Mouse (Mus musculus) cerebellum, adult 2 months (tissue): ENCODE results near the gene Cybrd1.

Experiments
- CTCF ChIP-seq: fragments of 200-500 bp; IDR thresholded peaks from 2 replicates; pipeline ENCODE4 v1.5.1; 2011; ENCODE audit warnings: low read depth, mild to moderate bottlenecking, control low read depth, low read length, moderate library complexity, borderline replicate concordance; ENCODE audit not compliant: insufficient read depth
- POLR2A ChIP-seq: fragments of 200-500 bp; IDR thresholded peaks from 2 replicates; pipeline ENCODE4 v1.6.1; 2011; ENCODE audit warnings: low read length, control low read depth, borderline replicate concordance; ENCODE audit not compliant: insufficient read depth

GRCm38 (mm10) chr2:71147816-71148215 is 30.1 kb downstream of the Cybrd1 start:
- TF ChIP-seq CTCF (no peak), POLR2A (no peak)
